12 mouse cellular contexts compared by ENCODE assay signal in genomic region chr3:104424346-104424745, GRCm38 (mm10).
DNase-seq lines count a peak whose midpoint lies in the region; ATAC-seq and TF ChIP-seq lines count a peak whose summit lies in the region.
"Had no signal": no experiment of that assay in that cellular context is flagged by ENCODE, and none has a peak within 500 bp of the region (broad histone marks: within the 10 kb centered on the region; RNA-seq: fewer than 3 reads in every experiment).

No protein-coding gene starts in this region.

- H3K9ac ChIP-seq in hindbrain, embryonic 14.5 days = no peak overlapping the region
- no peak overlapping the region for H3K9ac ChIP-seq in liver, adult 2 months (ENCODE audit: low read depth, low read length)
- H3K9ac ChIP-seq: embryonic facial prominence, embryonic 15.5 days had no signal

- no peak for TF ChIP-seq CTCF in Patski (IDR thresholded peaks at IDR 0.05)
- no peak for TF ChIP-seq CTCF in liver, adult 2 months (IDR thresholded peaks at IDR 0.05; ENCODE audit: low read depth, low read length)

- intact Hi-C loops in heart, postnatal 10 days (cut with DNase I) = no loop called here

- no peaks in the 10 kb centered on the region for H3K79me2 ChIP-seq in liver, adult 2 months (ENCODE audit: control insufficient read depth, insufficient read depth, low read length)

- no peak overlapping the region for H3K4me2 ChIP-seq in hindbrain, embryonic 14.5 days (replicated peaks)
- H3K4me2 ChIP-seq: embryonic facial prominence, embryonic 15.5 days had no signal

- in situ Hi-C loops in Patski (cut with MboI; ENCODE audit: low pct_unique_long_range_greater_than_20kb) = no loop called here

- no peaks in the 10 kb centered on the region for H3K27me3 ChIP-seq in hindbrain, embryonic 14.5 days (ENCODE audit: control insufficient read depth, insufficient read depth, low read length)
- H3K27me3 ChIP-seq in hindbrain, embryonic 10.5 days (ENCODE audit: insufficient read depth, poor library complexity, severe bottlenecking) = no peaks in the 10 kb centered on the region
- no peaks in the 10 kb centered on the region for H3K27me3 ChIP-seq in Patski
- H3K27me3 ChIP-seq in liver, adult 2 months (ENCODE audit: control insufficient read depth, insufficient read depth, low read length) = no peaks in the 10 kb centered on the region
- H3K27me3 ChIP-seq: embryonic facial prominence, embryonic 15.5 days had no signal

- H3K36me3 ChIP-seq in hindbrain, embryonic 14.5 days (replicated peaks; ENCODE audit: control insufficient read depth, insufficient read depth) = no peaks in the 10 kb centered on the region
- no peaks in the 10 kb centered on the region for H3K36me3 ChIP-seq in hindbrain, embryonic 10.5 days
- H3K36me3 ChIP-seq in liver, adult 2 months (ENCODE audit: control insufficient read depth, insufficient read depth, low read length) = no peaks in the 10 kb centered on the region
- H3K36me3 ChIP-seq: embryonic facial prominence, embryonic 15.5 days had no signal

- no peak overlapping the region for H3K4me3 ChIP-seq in hindbrain, embryonic 14.5 days (replicated peaks; ENCODE audit: low read length)
- H3K4me3 ChIP-seq in hindbrain, embryonic 10.5 days = no peak overlapping the region
- H3K4me3 ChIP-seq in liver, adult 2 months (ENCODE audit: insufficient read depth, low read depth, low read length) = no peak overlapping the region
- H3K4me3 ChIP-seq: embryonic facial prominence, embryonic 15.5 days had no signal

- no peaks in the 10 kb centered on the region for H3K4me1 ChIP-seq in hindbrain, embryonic 14.5 days (replicated peaks; ENCODE audit: control insufficient read depth, insufficient read depth, low read length)
- H3K4me1 ChIP-seq in hindbrain, embryonic 10.5 days (replicated peaks) = 0 out of 2 replicates have a peak, but pooled peaks cover 9% of the 10 kb centered on the region
- H3K4me1 ChIP-seq in liver, adult 2 months (ENCODE audit: control insufficient read depth, insufficient read depth, low read length) = peaks cover 20% of the 10 kb centered on the region
- H3K4me1 ChIP-seq: embryonic facial prominence, embryonic 15.5 days had no signal

- CTCF ChIA-PET in Patski (lab: Charles Lee) = interaction anchor here (1.0 to 1.2 kb wide), 3 partner anchors 11 to 25 kb away, joined by 3 to 5 read pairs (median 4); no protein-coding TSS in a partner anchor

- WGBS in hindbrain, embryonic 14.5 days = 65% methylated on average over 7 of the region's 7 CpGs
- WGBS in hindbrain, embryonic 10.5 days = 78% methylated on average over 7 of the region's 7 CpGs
- WGBS in liver, adult 2 months = 21% methylated on average over 7 of the region's 7 CpGs

- DNase-seq in hindbrain, embryonic 14.5 days (ENCODE audit: low spot score) = no peak
- no peak for DNase-seq in hindbrain, embryonic 10.5 days (ENCODE audit: low spot score)
- peak; percentile 99 for DNase-seq in Patski (ENCODE audit: low read depth, low spot score)
- peak; percentile 24 to 27 for DNase-seq in cerebellum, postnatal 36 days
- peak; percentile 97 for DNase-seq in liver, adult 2 months (ENCODE audit: extremely low read depth, low read depth, low spot score)
- DNase-seq in frontal cortex, adult 2 months (ENCODE audit: extremely low spot score in 1 of 2, low spot score in 1 of 2) = no peak
- no peak for DNase-seq in heart, postnatal 10 days
- DNase-seq: B cell, adult 2 months; gastrocnemius, postnatal 14 days; heart, postnatal 36 days had no signal

- ATAC-seq in hindbrain, embryonic 14.5 days (ENCODE audit: low FRiP score) = peak; percentile 48; the same call in 1 of the 2 replicates
- ATAC-seq in Patski = peak; percentile 83
- ATAC-seq in megakaryocyte progenitor cell, adult 5-6 weeks (replicated peaks; ENCODE audit: poor library complexity) = no peak

- H3K27ac ChIP-seq in hindbrain, embryonic 14.5 days = no peak overlapping the region
- H3K27ac ChIP-seq in hindbrain, embryonic 10.5 days = no peak overlapping the region
- H3K27ac ChIP-seq in liver, adult 2 months (replicated peaks; ENCODE audit: insufficient read depth, low read depth, low read length) = peak overlapping the region; percentile 89
- H3K27ac ChIP-seq: embryonic facial prominence, embryonic 15.5 days had no signal

- no peak for TF ChIP-seq POLR2A in liver, adult 2 months (IDR thresholded peaks at IDR 0.05; ENCODE audit: extremely low read depth, insufficient read depth, low read length)

- H3K9me3 ChIP-seq in hindbrain, embryonic 14.5 days (ENCODE audit: control insufficient read depth, low read length) = no peaks in the 10 kb centered on the region
- no peaks in the 10 kb centered on the region for H3K9me3 ChIP-seq in hindbrain, embryonic 10.5 days
- H3K9me3 ChIP-seq: embryonic facial prominence, embryonic 15.5 days had no signal

- POLR2A ChIA-PET in Patski (lab: Charles Lee) = no interaction called here

Comparison
In these comparisons a context has a peak if more than half of its experiments do, and no peak if none do; other contexts are left out.
1. DNase-seq: peak in Patski (single experiment), cerebellum, postnatal 36 days (2 of 2) and liver, adult 2 months (single experiment); none in hindbrain, embryonic 14.5 days (single experiment), hindbrain, embryonic 10.5 days (single experiment), frontal cortex, adult 2 months (0 of 2) and heart, postnatal 10 days (0 of 2).